Mouse (Mus musculus) intestine, embryonic 14.5 days (tissue): ENCODE measurements at regions not wholly inside any gene's neighbourhood (a gene's known extent, or its start where the extent isn't known, plus 50 kb on each side); places are given as distances from the start of the nearest gene placed in this dataset.

Experiments used
- ATAC-seq: fragments of 200-750 bp; cut with Nextera tagmentation; replicated peaks from 2 replicates; pipeline ENCODE4 v1.8.0; 2017; ENCODE audit warnings: low read depth, moderate number of reproducible peaks, moderate TSS enrichment, moderate library complexity; ENCODE audit not compliant: low FRiP score, low TSS enrichment
- DNase-seq: peaks from one replicate; pipeline ENCODE4 v3.0.0-alpha.2; 2018; ENCODE audit warnings: low spot score
- H3K27ac ChIP-seq: fragments of 300-500 bp; sonication (generic); 2 replicates; pipeline ENCODE4 v1.5.1; 2014; ENCODE audit warnings: low read depth, mild to moderate bottlenecking, control low read depth
- H3K27me3 ChIP-seq: fragments of 300-500 bp; sonication (generic); replicated peaks from 2 replicates; pipeline ENCODE4 v1.6.1; 2014; ENCODE audit warnings: low read length, control low read depth; ENCODE audit not compliant: control insufficient read depth, insufficient read depth
- H3K36me3 ChIP-seq: fragments of 300-500 bp; sonication (generic); 2 replicates; pipeline ENCODE4 v1.6.1; 2014; ENCODE audit warnings: low read length, control low read depth; ENCODE audit not compliant: control insufficient read depth, insufficient read depth
- H3K4me1 ChIP-seq: fragments of 300-500 bp; sonication (generic); replicated peaks from 2 replicates; pipeline ENCODE4 v1.6.1; 2014; ENCODE audit warnings: low read length, control low read depth, mixed read lengths; ENCODE audit not compliant: control insufficient read depth, insufficient read depth
- H3K4me2 ChIP-seq: fragments of 300-500 bp; sonication (generic); 2 replicates; pipeline ENCODE4 v1.6.1; 2014; ENCODE audit warnings: low read length
- H3K4me3 ChIP-seq: fragments of 300-500 bp; sonication (generic); 2 replicates; pipeline ENCODE4 v1.5.1; 2014; ENCODE audit warnings: low read depth, low read length, control low read depth, mixed read lengths
- H3K9ac ChIP-seq: fragments of 300-500 bp; sonication (generic); 2 replicates; pipeline ENCODE4 v1.6.1; 2014; ENCODE audit warnings: mild to moderate bottlenecking, low read length
- H3K9me3 ChIP-seq: fragments of 300-500 bp; sonication (generic); 2 replicates; pipeline ENCODE4 v1.6.1; 2016; ENCODE audit warnings: low read length, control low read depth; ENCODE audit not compliant: control insufficient read depth
- WGBS: fragments of 180-500 bp; shearing (Covaris S2); extraction: QIAGEN DNeasy Blood & Tissue Kit; methylation state at CpG from one replicate; pipeline ENCODE4 v1.1.7; 2014; 5-methylcytosine and 5-hydroxymethylcytosine counted together

- no peak for ATAC-seq
- WGBS, result 57% methylated on average over 5 of the region's 5 CpGs
- no peak for DNase-seq
- no peaks in the 10 kb centered on the region for H3K9me3 ChIP-seq
- no peaks in the 10 kb centered on the region for H3K4me1 ChIP-seq
- no peak overlapping the region for H3K27ac ChIP-seq
- H3K36me3 ChIP-seq, result no peaks in the 10 kb centered on the region
- no peak overlapping the region for H3K4me3 ChIP-seq
- no peak overlapping the region for H3K4me2 ChIP-seq
- no peak overlapping the region for H3K9ac ChIP-seq
- no peaks in the 10 kb centered on the region for H3K27me3 ChIP-seq
Measured at GRCm38 (mm10) chr11:52533379-52533778, 137.2 kb downstream of the 9530068E07Rik start.

GRCm38 (mm10) chr11:52534586-52534985 lies 138.4 kb downstream of the 9530068E07Rik start:
- ATAC-seq (no peak), DNase-seq (no peak)
- Histone ChIP-seq H3K4me2 (no peak overlapping the region), H3K4me3 (no peak overlapping the region), H3K9ac (no peak overlapping the region), H3K4me1 (no peaks in the 10 kb centered on the region), H3K27me3 (no peaks in the 10 kb centered on the region), H3K9me3 (no peaks in the 10 kb centered on the region), H3K36me3 (no peaks in the 10 kb centered on the region), H3K27ac (no peak overlapping the region)
- WGBS, result 41% methylated on average over 13 of the region's 13 CpGs

GRCm38 (mm10) chr11:52536211-52536610 lies 140.0 kb downstream of the 9530068E07Rik start:
- DNase-seq (no peak), ATAC-seq (no peak)
- no peak overlapping the region for H3K4me3 ChIP-seq
- H3K36me3 ChIP-seq, result no peaks in the 10 kb centered on the region
- no peak overlapping the region for H3K4me2 ChIP-seq
- WGBS, result 79% methylated on average over 2 of the region's 2 CpGs
- H3K27me3 ChIP-seq, result no peaks in the 10 kb centered on the region
- H3K9me3 ChIP-seq, result no peaks in the 10 kb centered on the region
- H3K4me1 ChIP-seq, result no peaks in the 10 kb centered on the region
- H3K27ac ChIP-seq, result no peak overlapping the region
- no peak overlapping the region for H3K9ac ChIP-seq

- 61% methylated on average over 11 of the region's 11 CpGs for WGBS
- Histone ChIP-seq H3K9ac (no peak overlapping the region), H3K4me2 (no peak overlapping the region), H3K27me3 (no peaks in the 10 kb centered on the region), H3K9me3 (no peaks in the 10 kb centered on the region), H3K4me1 (no peaks in the 10 kb centered on the region), H3K4me3 (no peak overlapping the region), H3K27ac (no peak overlapping the region), H3K36me3 (no peaks in the 10 kb centered on the region)
- no peak for DNase-seq
- no peak for ATAC-seq
Measured at GRCm38 (mm10) chr11:52536841-52537240, 140.6 kb downstream of the 9530068E07Rik start.

- Histone ChIP-seq H3K36me3 (no peaks in the 10 kb centered on the region), H3K9me3 (no peaks in the 10 kb centered on the region), H3K4me2 (no peak overlapping the region), H3K9ac (no peak overlapping the region), H3K27ac (no peak overlapping the region), H3K4me3 (no peak overlapping the region), H3K27me3 (no peaks in the 10 kb centered on the region), H3K4me1 (no peaks in the 10 kb centered on the region)
- DNase-seq (no peak), ATAC-seq (no peak)
- 66% methylated on average over 4 of the region's 4 CpGs for WGBS
Measured at GRCm38 (mm10) chr11:52537819-52538435, 141.7 kb downstream of the 9530068E07Rik start.

- Histone ChIP-seq H3K27ac (no peak overlapping the region), H3K27me3 (no peaks in the 10 kb centered on the region), H3K9ac (no peak overlapping the region), H3K36me3 (no peaks in the 10 kb centered on the region), H3K4me1 (no peaks in the 10 kb centered on the region), H3K9me3 (no peaks in the 10 kb centered on the region), H3K4me3 (no peak overlapping the region), H3K4me2 (no peak overlapping the region)
- DNase-seq (no peak), ATAC-seq (no peak)
- WGBS, result 55% methylated on average over 5 of the region's 5 CpGs
Measured at GRCm38 (mm10) chr11:52541210-52541609, 145.0 kb downstream of the 9530068E07Rik start.

GRCm38 (mm10) chr11:52551451-52551850 lies 155.2 kb downstream of the 9530068E07Rik start:
- no peaks in the 10 kb centered on the region for H3K36me3 ChIP-seq
- no peaks in the 10 kb centered on the region for H3K27me3 ChIP-seq
- H3K27ac ChIP-seq, result no peak overlapping the region
- no peaks in the 10 kb centered on the region for H3K9me3 ChIP-seq
- no peak overlapping the region for H3K9ac ChIP-seq
- no peak overlapping the region for H3K4me3 ChIP-seq
- H3K4me1 ChIP-seq, result no peaks in the 10 kb centered on the region
- ATAC-seq (no peak), DNase-seq (no peak)
- H3K4me2 ChIP-seq, result no peak overlapping the region
- 66% methylated on average over 5 of the region's 5 CpGs for WGBS

GRCm38 (mm10) chr11:52552860-52553259 lies 156.6 kb downstream of the 9530068E07Rik start:
- 85% methylated on average over 4 of the region's 4 CpGs for whole genome bisulfite sequencing
- Histone ChIP-seq H3K9ac (no peak overlapping the region), H3K36me3 (no peaks in the 10 kb centered on the region), H3K9me3 (no peaks in the 10 kb centered on the region), H3K27ac (no peak overlapping the region), H3K4me3 (no peak overlapping the region), H3K4me2 (no peak overlapping the region), H3K4me1 (no peaks in the 10 kb centered on the region), H3K27me3 (no peaks in the 10 kb centered on the region)
- DNase-seq, result no peak
- no peak for ATAC-seq

- DNase-seq (no peak), ATAC-seq (no peak)
- Histone ChIP-seq H3K9me3 (no peaks in the 10 kb centered on the region), H3K36me3 (no peaks in the 10 kb centered on the region), H3K27ac (no peak overlapping the region), H3K4me3 (no peak overlapping the region), H3K4me2 (no peak overlapping the region), H3K27me3 (no peaks in the 10 kb centered on the region), H3K9ac (no peak overlapping the region), H3K4me1 (peaks cover 6% of the 10 kb centered on the region; the same call in 1 of the 2 replicates)
- WGBS, result 73% methylated on average over 3 of the region's 3 CpGs
Measured at GRCm38 (mm10) chr11:52557836-52558235, 161.6 kb downstream of the 9530068E07Rik start.
